Mouse (Mus musculus): ENCODE data around the gene Prkn.

- no peak for TF ChIP-seq EP300 (IDR thresholded peaks at IDR 0.05; ENCODE audit: low read depth in 1 of 2, low read length in 2 of 2)
- no peak for TF ChIP-seq CHD2 (IDR thresholded peaks at IDR 0.05; ENCODE audit: low read length)
- no peak for TF ChIP-seq POLR2A (IDR thresholded peaks at IDR 0.05; ENCODE audit: control insufficient read depth in 1 of 2, insufficient read depth in 1 of 2, low read depth in 1 of 2, low read length in 2 of 2, poor library complexity in 1 of 2)
- no peak for TF ChIP-seq ZC3H11A (IDR thresholded peaks at IDR 0.05; ENCODE audit: low read depth, low read length)
- TF ChIP-seq ELF1 (IDR thresholded peaks at IDR 0.05; ENCODE audit: low read depth, low read length): no peak
- no peak for TF ChIP-seq CTCF (IDR thresholded peaks at IDR 0.05 in 2 of 3, conservative IDR thresholded peaks at IDR 0.05 in 1 of 3; ENCODE audit: control insufficient read depth in 1 of 3, insufficient read depth in 1 of 3, low read depth in 2 of 3, low read length in 3 of 3, poor library complexity in 1 of 3, severe bottlenecking in 1 of 3)
- no peak for TF ChIP-seq SMC3 (IDR thresholded peaks at IDR 0.05; ENCODE audit: low read depth, low read length)
- TF ChIP-seq JUND (IDR thresholded peaks at IDR 0.05; ENCODE audit: low read depth, low read length): no peak
- no peak for TF ChIP-seq CHD1 (IDR thresholded peaks at IDR 0.05; ENCODE audit: low read depth, low read length)
- TF ChIP-seq ETS1 (IDR thresholded peaks at IDR 0.05; ENCODE audit: low read depth, low read length): no peak
Measured at GRCm38 (mm10) chr17:10997291-10997690, 157.1 kb downstream of the Prkn start.

Measured in MEL (cell line).